Mouse (Mus musculus) MEL (cell line): ENCODE data around the gene Plekho1.

ENCODE experiments used
- CHD1 ChIP-seq: IDR thresholded peaks from 2 replicates; pipeline ENCODE4 v1.6.1; 2012; ENCODE audit warnings: low read depth, mild to moderate bottlenecking, inconsistent platforms, low read length, improper control_type of control experiment
- CTCF ChIP-seq, 3 experiments: IDR thresholded peaks in 2 of 3; conservative IDR thresholded peaks in 1 of 3; 2 replicates each; pipeline ENCODE4 v1.5.1; 2011 to 2012; ENCODE audit warnings: low read length in 3 of 3, low read depth in 2 of 3, mild to moderate bottlenecking in 2 of 3, improper control_type of control experiment in 1 of 3, inconsistent platforms in 1 of 3, mixed read lengths in 1 of 3, moderate library complexity in 1 of 3; ENCODE audit not compliant: control insufficient read depth in 1 of 3, insufficient read depth in 1 of 3, poor library complexity in 1 of 3, severe bottlenecking in 1 of 3
- E2F4 ChIP-seq: IDR thresholded peaks from 2 replicates; pipeline ENCODE4 v1.6.1; 2011; ENCODE audit warnings: low read depth, low read length, improper control_type of control experiment, borderline replicate concordance
- EP300 ChIP-seq, 2 experiments: IDR thresholded peaks; 2 replicates each; pipeline ENCODE4 v1.6.1; 2011; ENCODE audit warnings: improper control_type of control experiment in 2 of 2, low read length in 2 of 2, low read depth in 1 of 2, mild to moderate bottlenecking in 1 of 2
- GATA1 ChIP-seq: IDR thresholded peaks from 2 replicates; pipeline ENCODE4 v1.6.1; 2011; ENCODE audit warnings: low read depth, low read length, improper control_type of control experiment
- HCFC1 ChIP-seq: IDR thresholded peaks from 2 replicates; pipeline ENCODE4 v1.6.1; 2012; ENCODE audit warnings: low read depth, mild to moderate bottlenecking, inconsistent platforms, low read length, improper control_type of control experiment, moderate library complexity
- MAZ ChIP-seq: IDR thresholded peaks from 2 replicates; pipeline ENCODE4 v1.6.1; 2012; ENCODE audit warnings: low read depth, mild to moderate bottlenecking, inconsistent platforms, low read length, improper control_type of control experiment
- MYC ChIP-seq: IDR thresholded peaks from 2 replicates; pipeline ENCODE4 v1.6.1; 2011; ENCODE audit warnings: low read depth, mild to moderate bottlenecking, low read length, improper control_type of control experiment, moderate library complexity
- POLR2AphosphoS5 ChIP-seq: IDR thresholded peaks from 2 replicates; pipeline ENCODE4 v1.6.1; 2012; ENCODE audit warnings: low read depth, borderline replicate concordance, mild to moderate bottlenecking, inconsistent platforms, low read length, moderate library complexity, mixed read lengths
- RCOR1 ChIP-seq: IDR thresholded peaks from 2 replicates; pipeline ENCODE4 v1.6.1; 2012; ENCODE audit warnings: low read depth, mild to moderate bottlenecking, inconsistent platforms, low read length, improper control_type of control experiment
- TBP ChIP-seq: IDR thresholded peaks from 2 replicates; pipeline ENCODE4 v1.8.0; 2011; ENCODE audit warnings: low read depth, low read length, improper control_type of control experiment

GRCm38 (mm10) chr3:95994975-95995801 is 613 bp downstream of the Plekho1 start:
- TF ChIP-seq CTCF (IDR thresholded peaks at IDR 0.05 in 2 of 3, conservative IDR thresholded peaks at IDR 0.05 in 1 of 3; ENCODE audit: control insufficient read depth in 1 of 3, insufficient read depth in 1 of 3, low read depth in 2 of 3, low read length in 3 of 3, poor library complexity in 1 of 3, severe bottlenecking in 1 of 3) (no peak), GATA1 (no peak), HCFC1 (no peak), TBP (no peak), CHD1 (no peak), RCOR1 (no peak), E2F4 (no peak), MAZ (no peak), EP300 (IDR thresholded peaks at IDR 0.05; ENCODE audit: low read depth in 1 of 2, low read length in 2 of 2) (no peak), POLR2AphosphoS5 (no peak), MYC (no peak)
